Mouse (Mus musculus) heart, adult 10 weeks (tissue): ENCODE results near the gene Slfn14. TPM values are rescaled to one million over a fixed set of nuclear protein-coding genes. Genes with fewer than 3 reads are reported as not detected.

Source experiments
- polyA plus RNA-seq: library from polyadenylated mRNA; stranded (reverse); fragments of 350-450 nt; fragmentation: Illumina TruSeq; extraction: RNeasy Lipid Tissue Mini Kit (QIAGEN cat#74804); gene quantifications from one replicate; pipeline ENCODE4 v1.2.3, GENCODE M21; 2014; ENCODE audit warnings: low read depth, low replicate concordance

The Slfn14 gene
- not detected for polyA plus RNA-seq

GRCm38 (mm10) chr11:83286566-83286965 lies at the start of gene Slfn14:
Gene Slfn14, minus strand, starts transcription at chr11:83286726.

GRCm38 (mm10) chr11:83302526-83303251 lies 16.2 kb upstream of the Slfn14 start, which contains the start of gene Pex12:
Gene Pex12, minus strand, starts transcription at chr11:83302586.

GRCm38 (mm10) chr11:83298225-83299195 lies 12.0 kb upstream of the Slfn14 start, which contains the start of gene Ap2b1:
Gene Ap2b1, plus strand, starts transcription at chr11:83299024.

Other genes starting within 250 kb of the Slfn14 start
- 7.0 TPM for gene Slfn2, start 221.6 kb downstream of the Slfn14 start, polyA plus RNA-seq
- 0.55 TPM for gene Slfn1, start 169.9 kb downstream of the Slfn14 start, polyA plus RNA-seq
- 0.39 TPM for gene Slfn4, start 111.5 kb downstream of the Slfn14 start, polyA plus RNA-seq
- gene Slfn3, start 95.4 kb downstream of the Slfn14 start, polyA plus RNA-seq = 4.6 TPM
- 27.5 TPM for gene Ap2b1, start 12.3 kb upstream of the Slfn14 start, polyA plus RNA-seq
- gene Pex12, start 15.9 kb upstream of the Slfn14 start, polyA plus RNA-seq = 10.0 TPM
- 46.8 TPM for gene Rasl10b, start 122.4 kb upstream of the Slfn14 start, polyA plus RNA-seq
- gene Gas2l2, start 142.7 kb upstream of the Slfn14 start, polyA plus RNA-seq = not detected
- gene 1700020L24Rik, start 151.0 kb upstream of the Slfn14 start, polyA plus RNA-seq = not detected
- 4.7 TPM for gene Mmp28, start 176.3 kb upstream of the Slfn14 start, polyA plus RNA-seq
- gene Taf15, start 186.4 kb upstream of the Slfn14 start, polyA plus RNA-seq = 52.6 TPM
- gene Heatr9, start 235.4 kb upstream of the Slfn14 start, polyA plus RNA-seq = not detected
- 1.5 TPM for gene Ccl5, start 243.8 kb upstream of the Slfn14 start, polyA plus RNA-seq